Comparison of ENCODE assay signal across 21 mouse cellular contexts in the genomic region with DNA sequence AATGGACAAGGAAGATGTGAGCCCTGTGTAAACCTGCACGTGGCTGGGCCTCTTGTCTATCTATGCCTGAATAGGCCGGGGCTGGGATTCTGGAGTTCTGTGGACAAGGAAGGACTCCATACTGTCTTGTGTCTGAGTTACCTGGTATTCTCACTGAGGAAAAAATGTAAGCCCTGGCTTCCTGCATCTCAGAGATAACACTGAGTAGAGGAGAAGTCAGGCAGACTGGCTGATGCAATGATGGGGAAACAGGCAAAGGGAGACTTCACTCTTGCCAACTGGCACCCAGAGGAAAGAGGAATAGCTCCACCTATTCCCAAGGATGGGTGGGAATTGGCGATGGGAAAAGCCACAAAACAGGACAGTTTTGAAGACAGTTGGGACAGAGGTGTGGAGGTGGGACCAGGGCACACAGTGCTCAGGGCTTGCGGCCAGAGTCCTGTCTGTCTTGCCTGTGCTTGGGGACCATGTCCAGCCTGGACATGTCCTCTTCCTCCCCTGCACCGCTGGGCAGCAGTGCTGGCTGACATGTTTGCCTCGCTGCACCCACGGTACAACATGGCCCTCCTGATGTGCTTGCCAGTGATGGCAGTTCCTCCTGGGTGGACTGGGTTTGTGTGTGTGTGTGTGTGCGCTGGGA. TPM values are rescaled to one million over a fixed set of nuclear protein-coding genes. Genes with fewer than 3 reads are reported as not detected.
DNase-seq lines count a peak whose midpoint lies in the region; ATAC-seq lines count a peak whose summit lies in the region.
"Had no signal": no experiment of that assay in that cellular context is flagged by ENCODE, and none has a peak within 500 bp of the region (broad histone marks: within the 10 kb centered on the region; RNA-seq: fewer than 3 reads in every experiment).

No protein-coding gene starts in this region.

- peaks cover 64% of the 10 kb centered on the region for H3K27me3 ChIP-seq in heart, embryonic 10.5 days (ENCODE audit: insufficient read depth, poor library complexity, severe bottlenecking)
- H3K27me3 ChIP-seq in liver, embryonic 11.5 days (replicated peaks; ENCODE audit: control insufficient read depth, insufficient read depth, low read length): no peaks in the 10 kb centered on the region; the same call in 1 of the 2 replicates
- H3K27me3 ChIP-seq: limb, embryonic 15.5 days; stomach, embryonic 15.5 days had no signal

- no peak overlapping the region for H3K9ac ChIP-seq in liver, embryonic 11.5 days (ENCODE audit: low read depth, low read length)
- H3K9ac ChIP-seq: forebrain, postnatal 0 days; hindbrain, embryonic 14.5 days; limb, embryonic 15.5 days; liver, postnatal 0 days; midbrain, embryonic 12.5 days; stomach, embryonic 15.5 days had no signal

- H3K4me3 ChIP-seq in heart, embryonic 10.5 days: no peak overlapping the region
- no peak overlapping the region for H3K4me3 ChIP-seq in liver, embryonic 11.5 days (ENCODE audit: low read depth, low read length)
- H3K4me3 ChIP-seq: limb, embryonic 15.5 days; midbrain, embryonic 12.5 days; stomach, embryonic 15.5 days had no signal

- no peak overlapping the region for H3K27ac ChIP-seq in heart, embryonic 10.5 days
- H3K27ac ChIP-seq in liver, embryonic 11.5 days (ENCODE audit: low read depth, low read length): no peak overlapping the region
- H3K27ac ChIP-seq: hindbrain, embryonic 14.5 days; kidney, postnatal 0 days; limb, embryonic 15.5 days; stomach, embryonic 15.5 days had no signal

- no peak for ATAC-seq in liver, embryonic 11.5 days (replicated peaks; ENCODE audit: low FRiP score)
- ATAC-seq: forebrain, postnatal 0 days; intestine, embryonic 16.5 days; liver, postnatal 0 days had no signal

- no peaks in the 10 kb centered on the region for H3K9me3 ChIP-seq in heart, embryonic 10.5 days
- H3K9me3 ChIP-seq in liver, embryonic 11.5 days (ENCODE audit: control insufficient read depth, low read length): no peaks in the 10 kb centered on the region
- H3K9me3 ChIP-seq: limb, embryonic 15.5 days; midbrain, embryonic 12.5 days; stomach, embryonic 15.5 days had no signal

- DNase-seq in adrenal gland, postnatal 14 days: peak; percentile 41
- no peak for DNase-seq in adrenal gland, postnatal 4 days (ENCODE audit: low spot score in 2 of 2)
- DNase-seq in heart, adult 9 months (ENCODE audit: low spot score in 2 of 2): peak; percentile 34 to 36
- no peak for DNase-seq in heart, embryonic 10.5 days (ENCODE audit: low spot score)
- peak; percentile 62 for DNase-seq in 3134 (ENCODE audit: extremely low read depth, insufficient read length, low spot score)
- peak; percentile 90 for DNase-seq in adipocyte (ENCODE audit: low spot score)
- DNase-seq in liver, embryonic 11.5 days (ENCODE audit: low spot score): no peak
- no peak for DNase-seq in layer of hippocampus, adult 9-10 months (ENCODE audit: low spot score)
- DNase-seq: cerebellum, adult 18-20 months; cerebellum, postnatal 36 days; forebrain, postnatal 0 days; liver, postnatal 0 days; lung, postnatal 14 days; thymus, adult 2 months had no signal

- WGBS in heart, embryonic 10.5 days: 78% methylated on average over 8 of the region's 8 CpGs
- WGBS in liver, embryonic 11.5 days: 74% methylated on average over 8 of the region's 8 CpGs

- 0 out of 2 replicates have a peak, but pooled peaks cover 3% of the 10 kb centered on the region for H3K36me3 ChIP-seq in heart, embryonic 10.5 days
- H3K36me3 ChIP-seq in liver, embryonic 11.5 days (ENCODE audit: control insufficient read depth, insufficient read depth, low read length): no peaks in the 10 kb centered on the region; the same call in 1 of the 2 replicates
- H3K36me3 ChIP-seq: midbrain, embryonic 12.5 days; stomach, embryonic 15.5 days had no signal

- no peak overlapping the region for H3K4me2 ChIP-seq in liver, embryonic 11.5 days
- H3K4me2 ChIP-seq: hindbrain, embryonic 14.5 days; limb, embryonic 15.5 days; midbrain, embryonic 12.5 days; stomach, embryonic 15.5 days had no signal

- H3K4me1 ChIP-seq in heart, embryonic 10.5 days: peaks cover 6% of the 10 kb centered on the region
- no peaks in the 10 kb centered on the region for H3K4me1 ChIP-seq in liver, embryonic 11.5 days (replicated peaks; ENCODE audit: control insufficient read depth, insufficient read depth, low read length)
- H3K4me1 ChIP-seq: limb, embryonic 15.5 days had no signal

RNA-seq across cellular contexts. Expression of a gene that starts 48.2 kb away (rescaled TPM):
- 32.3 and 38.2 TPM in 2 replicates for total RNA-seq in adrenal gland, postnatal 14 days (2021)
- 10 to 100 TPM; 71.7 to 73.5 TPM for total RNA-seq in adrenal gland, postnatal 4 days (2021)
- 99.3 and 114 TPM in 2 replicates for polyA plus RNA-seq in heart, embryonic 10.5 days (2016; fragmentation: Nextera tagmentation; extraction: Ambion mirVana)
- 33.3 and 36.3 TPM in 2 replicates for polyA plus RNA-seq in liver, embryonic 11.5 days (2014; fragmentation: Nextera tagmentation; extraction: Ambion mirVana)
- total RNA-seq: granulocyte monocyte progenitor cell, adult 5-6 weeks had no signal

Comparison
In these comparisons a context has a peak if more than half of its experiments do, and no peak if none do; other contexts are left out.
1. DNase-seq: peak in adrenal gland, postnatal 14 days (single experiment), heart, adult 9 months (2 of 2), 3134 (single experiment) and adipocyte (single experiment); none in adrenal gland, postnatal 4 days (0 of 2), heart, embryonic 10.5 days (single experiment), liver, embryonic 11.5 days (single experiment) and layer of hippocampus, adult 9-10 months (single experiment).